Mouse (Mus musculus) ES-Bruce4 (cell line): Measurements from ENCODE around the gene Fbxo30. TPM values are rescaled to one million over a fixed set of nuclear protein-coding genes. Genes with fewer than 3 reads are reported as not detected.
"Not testable (repeated sequence)": the region's sequence is repeated elsewhere in the genome, so short reads cannot be mapped to it uniquely, and the experiment has no call there.

Experiments
- H3K27ac ChIP-seq: 2 replicates; pipeline ENCODE4 v1.5.1; 2012; ENCODE audit warnings: low read length, inconsistent platforms; ENCODE audit not compliant: insufficient read depth
- H3K27me3 ChIP-seq: 2 replicates; pipeline ENCODE4 v1.6.1; 2012; ENCODE audit warnings: mild to moderate bottlenecking, low read length, inconsistent platforms; ENCODE audit not compliant: control insufficient read depth, poor library complexity, insufficient read depth, severe bottlenecking
- H3K36me3 ChIP-seq: 2 replicates; pipeline ENCODE4 v1.6.1; 2012; ENCODE audit warnings: inconsistent platforms, mild to moderate bottlenecking, low read length, moderate library complexity; ENCODE audit not compliant: control insufficient read depth, poor library complexity, insufficient read depth, severe bottlenecking
- H3K4me1 ChIP-seq: one replicate; pipeline ENCODE4 v1.8.1; 2011; ENCODE audit warnings: low read length; ENCODE audit not compliant: control insufficient read depth, insufficient read depth
- H3K4me3 ChIP-seq: 2 replicates; pipeline ENCODE4 v1.5.1; 2011; ENCODE audit warnings: low read depth, mild to moderate bottlenecking, low read length
- H3K9ac ChIP-seq: 2 replicates; pipeline ENCODE4 v1.6.1; 2012; ENCODE audit warnings: low read depth, mild to moderate bottlenecking, inconsistent platforms; ENCODE audit not compliant: poor library complexity, severe bottlenecking
- H3K9me3 ChIP-seq: replicated peaks from 2 replicates; pipeline ENCODE4 v1.6.1; 2012; ENCODE audit warnings: mild to moderate bottlenecking, low read length, inconsistent platforms; ENCODE audit not compliant: control insufficient read depth, poor library complexity, insufficient read depth, severe bottlenecking
- CTCF ChIP-seq: IDR thresholded peaks from one replicate; pipeline ENCODE4 v1.8.1; 2011; ENCODE audit warnings: low read depth, low read length
- EP300 ChIP-seq: IDR thresholded peaks from 2 replicates; pipeline ENCODE4 v1.6.1; 2011; ENCODE audit warnings: low read depth, low read length; ENCODE audit not compliant: insufficient read depth
- POLR2A ChIP-seq: IDR thresholded peaks from one replicate; pipeline ENCODE4 v1.8.1; 2011; ENCODE audit warnings: low read length; ENCODE audit not compliant: insufficient read depth
- polyA plus RNA-seq: library from polyadenylated mRNA; stranded (reverse); fragments of >200 nt; gene quantifications from 2 replicates; pipeline ENCODE4 v1.2.4, GENCODE M21; 2011; ENCODE audit warnings: low read depth; ENCODE audit not compliant: missing spikeins, insufficient read depth, insufficient read length

The Fbxo30 gene
- polyA plus RNA-seq, 1 experiment: 45.1 TPM

DNA sequence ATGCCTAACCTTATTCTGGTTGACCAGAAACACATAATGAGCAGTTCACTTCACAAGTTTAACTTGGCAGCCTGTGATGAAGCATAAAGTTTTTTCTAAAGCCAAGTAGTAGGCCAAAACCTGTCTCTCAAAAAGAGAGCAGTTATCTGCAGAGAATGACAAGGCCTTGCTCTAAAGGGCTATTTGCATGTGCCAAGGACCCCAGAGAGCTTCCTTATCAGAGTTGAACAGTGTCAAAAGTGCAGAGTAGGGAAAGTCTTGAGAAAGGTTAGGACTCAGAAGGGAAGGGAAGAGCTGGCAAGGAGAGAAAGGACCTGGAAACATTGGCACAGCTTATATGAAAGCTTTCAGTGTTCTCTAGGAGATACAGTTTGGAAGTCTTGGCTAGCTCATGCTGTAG lies 29.4 kb downstream of the Fbxo30 start:
- Histone ChIP-seq H3K36me3 (no peaks in the 10 kb centered on the region), H3K9ac (no peak overlapping the region), H3K27me3 (no peaks in the 10 kb centered on the region; the same call in 1 of the 2 replicates), H3K9me3 (no peaks in the 10 kb centered on the region), H3K4me3 (no peak overlapping the region), H3K27ac (no peak overlapping the region), H3K4me1 (no peaks in the 10 kb centered on the region)
- TF ChIP-seq POLR2A (no peak), EP300 (no peak), CTCF (no peak)

DNA sequence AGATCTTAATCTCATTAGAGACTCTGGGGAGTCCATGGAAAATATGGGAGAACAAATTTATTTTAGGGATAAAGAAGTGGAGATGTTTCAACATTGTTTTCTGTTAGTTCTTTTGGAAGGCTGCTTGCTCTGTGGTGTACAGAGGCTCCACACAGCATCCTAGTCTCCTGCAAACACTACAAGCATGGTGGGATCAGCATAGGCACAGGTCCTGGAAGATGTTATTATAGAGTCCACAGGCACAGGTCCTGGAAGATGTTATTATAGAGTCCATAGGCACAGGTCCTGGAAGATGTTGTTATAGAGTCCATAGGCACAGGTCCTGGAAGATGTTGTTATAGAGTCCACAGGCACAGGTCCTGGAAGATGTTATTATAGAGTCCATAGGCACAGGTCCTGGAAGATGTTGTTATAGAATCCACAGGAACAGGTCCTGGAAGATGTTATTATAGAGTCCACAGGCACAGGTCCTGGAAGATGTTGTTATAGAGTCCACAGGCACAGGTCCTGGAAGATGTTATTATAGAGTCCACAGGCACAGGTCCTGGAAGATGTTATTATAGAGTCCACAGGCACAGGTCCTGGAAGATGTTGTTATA lies 36.8 kb downstream of the Fbxo30 start:
- not testable (repeated sequence) for H3K9ac ChIP-seq, H3K36me3 ChIP-seq, H3K27me3 ChIP-seq, H3K4me3 ChIP-seq, H3K27ac ChIP-seq, H3K9me3 ChIP-seq, H3K4me1 ChIP-seq

DNA sequence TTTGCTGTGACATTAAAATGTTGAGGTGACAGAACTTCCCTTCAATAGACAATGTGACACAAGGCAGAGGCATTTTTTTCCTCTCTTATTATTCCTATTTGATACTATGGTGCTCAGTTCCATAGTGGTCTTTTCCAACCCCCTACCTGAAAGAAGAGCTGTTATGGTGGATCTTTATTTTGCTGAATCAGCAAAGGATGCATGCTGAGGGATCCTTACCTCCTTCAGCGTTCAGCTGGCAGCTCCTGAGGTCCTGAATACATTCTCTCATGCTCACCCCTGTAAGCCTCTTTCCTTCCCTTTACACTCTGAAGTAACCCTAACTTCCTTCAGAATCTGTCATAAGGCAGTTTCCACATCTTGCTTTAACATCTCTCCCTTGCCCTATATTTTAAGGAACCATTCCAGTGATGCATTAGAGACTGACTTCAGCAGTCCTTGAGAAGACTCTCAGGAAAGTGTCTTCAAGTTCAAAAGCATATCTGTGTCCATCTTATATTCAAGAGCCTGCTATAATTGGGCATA lies 38.4 kb downstream of the Fbxo30 start:
- H3K36me3 ChIP-seq: no peaks in the 10 kb centered on the region
- no peak overlapping the region for H3K4me3 ChIP-seq
- H3K27ac ChIP-seq: no peak overlapping the region
- no peaks in the 10 kb centered on the region for H3K9me3 ChIP-seq
- H3K27me3 ChIP-seq: no peaks in the 10 kb centered on the region
- TF ChIP-seq CTCF (no peak), EP300 (no peak), POLR2A (no peak)
- H3K9ac ChIP-seq: no peak overlapping the region
- no peaks in the 10 kb centered on the region for H3K4me1 ChIP-seq

DNA sequence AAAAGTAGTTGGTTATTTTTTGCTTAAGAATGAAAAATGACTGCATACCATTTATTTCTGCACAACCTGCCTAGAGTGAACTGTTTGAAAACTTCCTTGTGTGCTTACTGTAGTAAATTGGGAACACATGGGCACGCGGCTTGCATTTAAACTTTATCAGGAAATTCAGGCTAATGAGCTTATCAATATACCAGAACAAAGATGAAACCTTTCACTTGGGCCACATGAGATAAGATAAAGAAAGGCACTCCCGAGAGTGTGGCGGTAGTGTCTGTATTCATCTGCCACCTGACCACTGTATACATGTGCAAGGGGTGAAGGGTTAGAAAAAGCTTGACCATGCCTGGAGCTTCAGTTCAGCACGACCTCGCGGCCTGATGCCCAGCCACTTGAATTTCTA lies 41.2 kb downstream of the Fbxo30 start:
- H3K4me1 ChIP-seq: no peaks in the 10 kb centered on the region
- H3K36me3 ChIP-seq: no peaks in the 10 kb centered on the region
- TF ChIP-seq EP300: no peak
- no peak for TF ChIP-seq CTCF
- no peak for TF ChIP-seq POLR2A
- H3K4me3 ChIP-seq: no peak overlapping the region
- no peak overlapping the region for H3K9ac ChIP-seq
- no peaks in the 10 kb centered on the region for H3K9me3 ChIP-seq
- H3K27ac ChIP-seq: no peak overlapping the region
- H3K27me3 ChIP-seq: no peaks in the 10 kb centered on the region

DNA sequence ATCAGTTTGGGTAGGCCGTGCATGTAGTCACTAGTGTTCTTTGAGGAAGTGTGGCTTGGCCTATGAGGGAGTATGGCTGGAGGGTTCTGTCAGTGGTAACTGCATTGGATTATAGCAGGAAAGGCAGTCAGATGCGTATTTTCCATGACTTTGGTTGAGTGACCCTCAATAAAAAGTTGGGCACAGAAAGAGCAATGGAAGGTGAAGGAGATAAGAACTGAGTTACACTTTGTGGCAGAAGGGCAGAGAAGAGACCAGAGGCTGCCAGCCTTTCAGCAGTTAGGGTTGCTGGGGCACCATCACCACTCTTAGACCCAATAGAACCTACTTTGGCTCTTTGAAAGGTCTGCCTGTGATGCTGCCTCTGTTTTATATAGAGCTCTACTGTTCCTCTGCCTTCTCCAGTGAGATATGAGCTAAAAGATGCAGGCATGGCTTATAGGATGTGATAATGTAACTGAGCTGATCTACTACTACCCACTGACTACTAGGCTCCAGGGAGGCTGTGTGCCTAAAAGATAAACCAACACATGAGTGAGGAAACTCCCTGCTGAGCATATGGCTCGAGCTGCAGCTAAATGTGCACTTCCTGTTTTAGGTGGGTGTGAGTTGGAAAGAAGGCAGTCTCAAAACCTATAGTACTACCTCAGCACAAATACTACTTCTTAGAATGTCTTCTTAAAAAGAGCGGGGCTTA lies 42.2 kb downstream of the Fbxo30 start:
- Histone ChIP-seq H3K27me3 (no peaks in the 10 kb centered on the region), H3K4me3 (no peak overlapping the region), H3K36me3 (no peaks in the 10 kb centered on the region), H3K9me3 (no peaks in the 10 kb centered on the region), H3K4me1 (no peaks in the 10 kb centered on the region), H3K27ac (no peak overlapping the region), H3K9ac (no peak overlapping the region)
- no peak for TF ChIP-seq EP300
- no peak for TF ChIP-seq CTCF
- no peak for TF ChIP-seq POLR2A

DNA sequence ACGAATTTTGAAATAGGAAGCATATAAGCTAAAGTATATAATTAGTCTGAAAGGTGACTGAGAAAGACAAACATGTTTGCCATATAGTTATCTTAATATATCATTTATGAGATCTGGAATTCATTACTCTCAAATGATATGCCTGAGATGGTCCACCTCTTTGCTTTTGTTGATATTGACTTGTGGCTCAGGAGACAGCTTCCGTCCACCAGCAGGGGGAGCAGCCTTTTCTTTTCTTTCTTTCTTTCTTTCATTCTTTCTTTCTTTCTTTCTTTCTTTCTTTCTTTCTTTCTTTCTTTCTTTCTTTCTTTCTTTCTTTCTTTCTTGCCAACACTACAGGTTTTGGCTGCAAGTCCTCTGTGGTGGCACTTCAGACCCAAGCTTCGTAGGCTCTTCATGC lies 45.4 kb downstream of the Fbxo30 start:
- no peak overlapping the region for H3K27ac ChIP-seq
- no peaks in the 10 kb centered on the region for H3K36me3 ChIP-seq

More for the DNA sequence above, 45.4 kb downstream of the Fbxo30 start:
- H3K9me3 ChIP-seq: no peaks in the 10 kb centered on the region
- no peak overlapping the region for H3K9ac ChIP-seq
- no peaks in the 10 kb centered on the region for H3K4me1 ChIP-seq
- no peaks in the 10 kb centered on the region for H3K27me3 ChIP-seq
- no peak overlapping the region for H3K4me3 ChIP-seq
- TF ChIP-seq POLR2A (no peak), EP300 (no peak), CTCF (no peak)
